Mouse (Mus musculus) gastrocnemius, postnatal 14 days (tissue): ENCODE measurements around the gene Ivl. TPM values are rescaled to one million over a fixed set of nuclear protein-coding genes. Genes with fewer than 3 reads are reported as not detected.

Source experiments
- total RNA-seq, 2 experiments: library from RNA; stranded (reverse); gene quantifications; 2 replicates each; pipeline ENCODE4 v1.2.3; 2021

The Ivl gene
- total RNA-seq, 2 experiments from 2014 or later, result not detected

Other genes with a start within 250 kb of the Ivl start
- not detected for gene Sprr2d, start 234.6 kb downstream of the Ivl start, total RNA-seq
- not detected for gene Sprr2e, start 221.6 kb downstream of the Ivl start, total RNA-seq
- gene Sprr2f, start 208.5 kb downstream of the Ivl start, total RNA-seq, result not detected
- gene Sprr2h, start 188.1 kb downstream of the Ivl start, total RNA-seq, result not detected
- gene Sprr2i, start 165.7 kb downstream of the Ivl start, total RNA-seq, result not detected
- not detected for gene Sprr2j-ps, start 155.7 kb downstream of the Ivl start, total RNA-seq
- 1 to 10 TPM; 2.7 to 3.8 TPM for gene Gm9774, start 144.3 kb downstream of the Ivl start, total RNA-seq
- not detected for gene Sprr2k, start 141.2 kb downstream of the Ivl start, total RNA-seq
- gene Sprr1b, start 134.9 kb downstream of the Ivl start, total RNA-seq, result not detected
- not detected for gene Sprr3, start 115.0 kb downstream of the Ivl start, total RNA-seq
- gene Sprr1a, start 87.8 kb downstream of the Ivl start, total RNA-seq, result not detected
- not detected for gene Sprr4, start 73.2 kb downstream of the Ivl start, total RNA-seq
- gene 2310046K23Rik, start 39.2 kb downstream of the Ivl start, total RNA-seq, result not detected
- gene Smcp, start 15.3 kb upstream of the Ivl start, total RNA-seq, result not detected
- not detected for gene 2210017I01Rik, start 33.8 kb upstream of the Ivl start, total RNA-seq
- not detected for gene Lce6a, start 47.9 kb upstream of the Ivl start, total RNA-seq
- not detected for gene Lce1a1, start 74.6 kb upstream of the Ivl start, total RNA-seq
- not detected for gene Lce1b, start 83.2 kb upstream of the Ivl start, total RNA-seq
- not detected for gene Lce1a2, start 96.6 kb upstream of the Ivl start, total RNA-seq
- not detected for gene Lce1c, start 105.5 kb upstream of the Ivl start, total RNA-seq
- gene Lce1d, start 113.5 kb upstream of the Ivl start, total RNA-seq, result not detected
- gene Lce1e, start 135.3 kb upstream of the Ivl start, total RNA-seq, result not detected
- not detected for gene Lce1f, start 146.6 kb upstream of the Ivl start, total RNA-seq
- not detected for gene Gm38119, start 165.4 kb upstream of the Ivl start, total RNA-seq
- gene Lce1g, start 178.6 kb upstream of the Ivl start, total RNA-seq, result not detected
- not detected for gene Lce1h, start 191.3 kb upstream of the Ivl start, total RNA-seq
- gene Lce1i, start 205.2 kb upstream of the Ivl start, total RNA-seq, result not detected
- not detected for gene Lce1j, start 216.8 kb upstream of the Ivl start, total RNA-seq
- not detected for gene Lce1k, start 234.2 kb upstream of the Ivl start, total RNA-seq